Mouse (Mus musculus): ENCODE measurements around the gene Ubl7. TPM values are rescaled to one million over a fixed set of nuclear protein-coding genes. Genes with fewer than 3 reads are reported as not detected.

Ubl7 gene
- polyA plus RNA-seq, 1 experiment, result 22.3 TPM

DNA sequence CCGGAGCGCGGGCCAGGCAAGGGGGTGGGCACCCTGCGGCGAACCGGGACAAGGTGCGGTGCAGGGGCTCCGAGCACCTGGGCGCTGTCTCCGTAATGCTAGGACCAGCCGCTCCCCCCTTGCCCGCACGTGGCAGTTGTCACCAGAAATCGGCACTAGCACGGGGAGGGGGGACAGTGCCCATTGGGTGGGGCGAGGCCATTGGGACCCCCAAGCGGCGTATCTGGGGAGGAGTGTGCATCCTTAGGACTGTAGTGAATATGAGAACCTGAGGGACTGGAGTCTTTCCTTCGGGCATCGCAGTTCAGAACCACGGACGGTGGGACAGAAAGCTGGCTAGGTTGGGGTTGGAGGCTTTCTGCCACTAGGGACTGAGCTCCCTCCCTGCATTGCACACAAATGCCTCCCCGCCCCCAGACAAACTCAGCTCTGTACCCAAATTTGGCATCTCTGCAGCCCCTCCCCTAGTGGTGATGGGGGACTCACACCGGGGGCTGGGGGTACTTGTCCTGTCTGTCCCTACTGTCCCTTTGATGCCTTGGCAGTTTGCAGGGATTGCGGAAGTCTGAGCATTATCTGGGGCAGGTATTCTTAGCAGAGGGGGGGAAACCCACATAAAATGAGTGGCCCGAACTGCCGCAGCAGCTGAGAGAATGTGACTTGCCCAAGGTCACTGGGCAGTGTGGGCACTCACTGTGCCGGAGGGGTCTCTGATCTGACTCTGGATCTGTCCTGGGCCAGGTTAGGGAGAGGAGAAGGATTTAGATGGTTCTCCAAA, 30.3 kb downstream of the Ubl7 start:
- Histone ChIP-seq H3K4me1 (ENCODE audit: control insufficient read depth) (peaks cover 3% of the 10 kb centered on the region; the same call in 1 of the 2 replicates), H3K27me3 (ENCODE audit: control insufficient read depth) (peaks cover 90% of the 10 kb centered on the region), H3K4me3 (replicated peaks) (no peak overlapping the region), H3K9me3 (ENCODE audit: control insufficient read depth, low read length) (no peaks in the 10 kb centered on the region; the same call in 1 of the 2 replicates), H3K36me3 (ENCODE audit: control insufficient read depth) (no peaks in the 10 kb centered on the region)
- TF ChIP-seq GATA1 (IDR thresholded peaks at IDR 0.05; ENCODE audit: low read length) (no peak), TAL1 (IDR thresholded peaks at IDR 0.05; ENCODE audit: low read length) (no peak)

DNA sequence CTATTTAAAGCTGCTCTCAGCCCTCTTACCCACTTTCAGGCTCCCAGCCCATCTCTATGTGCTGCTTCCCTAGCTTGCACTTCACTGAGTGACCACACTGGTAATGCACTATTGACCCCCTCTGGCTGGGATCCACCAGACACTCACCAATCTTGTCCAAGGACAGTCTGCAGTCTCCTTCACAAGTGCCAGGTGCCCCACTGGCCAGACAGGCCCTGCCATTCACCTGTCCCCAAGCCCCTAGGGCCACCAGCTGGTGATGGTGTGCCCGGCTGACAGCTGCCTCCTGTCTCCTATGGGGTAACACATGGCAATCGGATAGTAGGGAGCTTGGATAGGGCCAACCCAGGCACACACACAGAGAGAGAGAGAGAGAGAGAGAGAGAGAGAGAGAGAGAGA, 31.3 kb downstream of the Ubl7 start:
- TF ChIP-seq TAL1 (IDR thresholded peaks at IDR 0.05; ENCODE audit: low read length), result no peak
- TF ChIP-seq GATA1 (IDR thresholded peaks at IDR 0.05; ENCODE audit: low read length), result no peak
- Histone ChIP-seq H3K4me1 (ENCODE audit: control insufficient read depth) (peaks cover 3% of the 10 kb centered on the region; the same call in 1 of the 2 replicates), H3K9me3 (ENCODE audit: control insufficient read depth, low read length) (no peaks in the 10 kb centered on the region; the same call in 1 of the 2 replicates), H3K4me3 (replicated peaks) (no peak overlapping the region), H3K36me3 (ENCODE audit: control insufficient read depth) (no peaks in the 10 kb centered on the region), H3K27me3 (ENCODE audit: control insufficient read depth) (peaks cover 93% of the 10 kb centered on the region)

DNA sequence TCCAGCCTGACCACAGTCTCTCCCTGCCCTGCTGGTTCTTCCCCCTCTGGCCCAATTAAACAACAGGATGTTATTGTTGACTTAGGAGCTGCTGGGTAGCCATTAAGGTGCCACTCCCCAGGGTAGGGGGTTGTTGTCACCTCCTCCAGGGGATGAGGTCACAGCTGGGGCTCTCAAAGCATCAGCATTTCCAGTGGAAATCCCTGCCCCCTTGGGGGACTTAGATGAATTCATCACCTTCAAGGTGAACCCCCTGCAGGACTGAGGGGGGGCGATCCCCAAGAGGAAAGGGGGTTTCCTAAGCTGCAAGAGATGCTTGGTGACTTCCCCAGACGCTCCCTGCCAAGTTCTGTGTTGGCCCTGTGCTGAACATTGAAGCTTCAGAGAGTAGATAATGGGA, 32.3 kb downstream of the Ubl7 start:
- Histone ChIP-seq H3K9me3 (ENCODE audit: control insufficient read depth, low read length) (no peaks in the 10 kb centered on the region; the same call in 1 of the 2 replicates), H3K36me3 (ENCODE audit: control insufficient read depth) (no peaks in the 10 kb centered on the region), H3K4me1 (ENCODE audit: control insufficient read depth) (peaks cover 3% of the 10 kb centered on the region; the same call in 1 of the 2 replicates), H3K27me3 (ENCODE audit: control insufficient read depth) (peaks cover 83% of the 10 kb centered on the region), H3K4me3 (replicated peaks) (no peak overlapping the region)
- TF ChIP-seq TAL1 (IDR thresholded peaks at IDR 0.05; ENCODE audit: low read length) (no peak), GATA1 (IDR thresholded peaks at IDR 0.05; ENCODE audit: low read length) (no peak)

DNA sequence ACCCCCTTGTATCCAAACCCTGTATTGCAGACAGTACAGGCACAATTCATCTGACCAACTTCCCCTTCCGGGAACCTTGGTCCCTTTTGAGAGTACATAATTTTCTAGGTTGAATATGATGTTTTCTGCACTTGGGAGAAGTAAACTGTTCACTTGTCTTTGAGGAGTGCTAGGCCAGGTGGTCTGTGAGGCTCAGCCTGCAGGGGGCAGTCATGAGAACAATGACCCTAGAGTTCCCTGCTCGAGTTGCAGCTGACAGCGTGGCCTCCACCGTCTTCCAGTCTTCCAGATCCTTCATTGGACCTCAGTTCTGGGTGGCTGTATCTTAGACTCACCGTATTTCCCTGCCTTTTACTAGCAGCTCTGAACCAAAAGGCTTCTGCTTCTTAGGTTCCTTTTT, 33.8 kb downstream of the Ubl7 start:
- no peak overlapping the region for H3K4me3 ChIP-seq (replicated peaks)
- H3K4me1 ChIP-seq (ENCODE audit: control insufficient read depth), result peaks cover 3% of the 10 kb centered on the region; the same call in 1 of the 2 replicates
- no peaks in the 10 kb centered on the region; the same call in 1 of the 2 replicates for H3K9me3 ChIP-seq (ENCODE audit: control insufficient read depth, low read length)
- no peaks in the 10 kb centered on the region for H3K36me3 ChIP-seq (ENCODE audit: control insufficient read depth)
- H3K27me3 ChIP-seq (ENCODE audit: control insufficient read depth), result peaks cover 77% of the 10 kb centered on the region
- TF ChIP-seq TAL1 (IDR thresholded peaks at IDR 0.05; ENCODE audit: low read length) (no peak), GATA1 (IDR thresholded peaks at IDR 0.05; ENCODE audit: low read length) (no peak)

DNA sequence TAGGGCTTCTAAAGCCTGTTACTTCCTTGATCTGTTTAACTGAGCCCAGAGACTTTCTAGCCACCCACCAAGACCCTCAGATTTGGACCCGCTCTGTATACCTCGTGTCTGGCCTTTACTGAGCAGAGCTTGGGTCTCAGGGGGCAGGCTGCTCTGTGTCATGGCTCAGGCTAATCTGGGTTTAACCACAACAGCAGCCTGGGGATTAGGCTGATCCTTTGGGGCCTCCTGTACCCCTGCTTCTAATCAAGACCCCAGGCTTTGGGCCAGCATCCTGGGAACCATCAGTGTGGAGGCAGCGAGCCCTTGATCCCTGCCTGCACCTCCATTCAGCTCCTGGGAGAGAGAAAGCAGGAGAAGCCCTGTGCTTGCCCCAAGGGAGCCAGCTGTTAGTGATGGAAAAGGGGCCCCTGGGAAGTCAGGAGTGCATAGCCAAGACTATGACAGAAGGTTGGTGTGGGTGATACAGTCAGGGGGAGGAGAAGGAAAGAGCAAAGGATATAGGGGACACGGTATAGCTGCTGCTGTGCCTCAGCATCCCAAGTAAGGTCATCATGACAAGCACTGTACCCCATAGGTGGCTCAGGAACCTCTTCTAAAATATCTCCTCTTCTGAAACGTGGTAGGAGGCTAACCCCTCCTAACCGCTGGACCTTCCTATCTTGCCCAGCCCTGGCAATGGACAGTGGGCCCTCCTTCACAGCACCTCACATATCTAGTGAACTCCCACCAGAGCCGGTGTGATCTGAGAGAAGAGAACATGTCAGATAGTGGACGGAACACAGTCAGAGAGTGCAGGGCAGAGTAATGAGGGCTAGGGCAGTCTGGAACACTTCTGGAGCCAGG, 35.2 kb downstream of the Ubl7 start:
- H3K4me3 ChIP-seq (replicated peaks), result no peak overlapping the region
- H3K36me3 ChIP-seq (ENCODE audit: control insufficient read depth), result no peaks in the 10 kb centered on the region
- H3K4me1 ChIP-seq (ENCODE audit: control insufficient read depth), result no peaks in the 10 kb centered on the region
- TF ChIP-seq GATA1 (IDR thresholded peaks at IDR 0.05; ENCODE audit: low read length), result no peak
- no peak for TF ChIP-seq TAL1 (IDR thresholded peaks at IDR 0.05; ENCODE audit: low read length)
- H3K9me3 ChIP-seq (ENCODE audit: control insufficient read depth, low read length), result no peaks in the 10 kb centered on the region
- H3K27me3 ChIP-seq (ENCODE audit: control insufficient read depth), result peaks cover 76% of the 10 kb centered on the region

DNA sequence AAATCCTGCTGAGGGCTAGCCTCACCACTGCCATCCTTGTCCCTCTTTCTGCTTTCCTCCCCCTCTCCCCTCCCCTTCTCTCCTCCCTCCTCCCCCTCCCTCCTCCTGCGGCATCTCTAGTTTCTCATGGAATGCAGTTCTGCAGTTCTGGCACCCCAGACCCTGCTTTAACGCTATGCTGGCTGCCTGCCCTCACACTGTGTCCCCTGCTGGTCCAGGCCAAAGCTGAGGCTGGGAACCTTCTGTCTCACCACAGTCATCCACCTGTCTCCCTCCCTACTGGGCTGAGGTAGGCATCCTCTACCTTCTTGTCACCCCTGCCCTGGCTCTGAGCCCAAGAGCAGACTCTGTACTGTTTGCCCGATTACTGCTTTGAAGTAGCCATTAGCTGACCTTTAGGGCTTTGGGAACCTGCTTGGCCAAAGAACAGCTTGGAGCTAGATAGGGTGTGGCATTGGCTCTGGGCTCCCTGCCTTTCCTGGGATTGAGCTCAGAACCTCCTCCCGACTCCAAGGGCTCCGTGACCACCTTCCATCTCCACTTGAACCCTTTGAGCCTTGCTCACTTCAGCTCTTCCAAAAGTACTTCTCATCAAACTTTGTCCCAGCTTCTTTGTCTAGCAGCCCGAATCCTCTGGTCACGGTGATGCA, 36.7 kb downstream of the Ubl7 start:
- no peaks in the 10 kb centered on the region for H3K4me1 ChIP-seq (ENCODE audit: control insufficient read depth)
- peaks cover 69% of the 10 kb centered on the region for H3K27me3 ChIP-seq (ENCODE audit: control insufficient read depth)
- H3K9me3 ChIP-seq (ENCODE audit: control insufficient read depth, low read length), result no peaks in the 10 kb centered on the region
- H3K36me3 ChIP-seq (ENCODE audit: control insufficient read depth), result no peaks in the 10 kb centered on the region
- TF ChIP-seq GATA1 (IDR thresholded peaks at IDR 0.05; ENCODE audit: low read length), result no peak
- no peak for TF ChIP-seq TAL1 (IDR thresholded peaks at IDR 0.05; ENCODE audit: low read length)
- no peak overlapping the region for H3K4me3 ChIP-seq (replicated peaks)

DNA sequence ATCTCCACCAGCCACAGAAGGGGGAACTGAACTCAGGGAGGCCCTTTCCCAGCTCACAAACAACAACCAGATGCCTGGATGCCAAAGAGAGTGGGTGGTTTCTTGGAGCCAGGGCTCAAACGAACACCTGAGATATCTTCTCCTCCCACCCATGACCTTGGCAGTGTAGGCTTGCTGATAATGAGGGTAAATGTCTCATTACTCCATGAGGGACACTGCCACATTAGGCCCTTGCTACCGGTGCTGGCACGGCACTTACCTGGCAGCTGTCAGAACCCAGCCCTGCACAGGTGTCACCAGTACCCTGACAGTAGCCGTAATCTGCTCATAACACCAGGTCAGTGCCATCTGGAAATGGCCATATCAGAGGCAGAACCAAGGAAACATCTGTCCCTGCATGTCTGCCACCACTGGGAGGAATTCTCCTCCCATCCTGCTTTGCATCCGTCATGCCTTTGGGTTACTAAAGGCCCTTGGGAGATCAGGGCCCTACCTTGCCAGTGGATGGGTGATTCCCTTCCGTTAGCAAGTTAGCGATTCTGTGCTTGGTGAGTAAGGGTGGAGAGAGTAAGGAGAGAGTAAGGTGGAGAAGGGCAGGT, 37.7 kb downstream of the Ubl7 start:
- Histone ChIP-seq H3K9me3 (ENCODE audit: control insufficient read depth, low read length) (no peaks in the 10 kb centered on the region), H3K36me3 (ENCODE audit: control insufficient read depth) (no peaks in the 10 kb centered on the region), H3K4me3 (replicated peaks) (no peak overlapping the region), H3K4me1 (ENCODE audit: control insufficient read depth) (no peaks in the 10 kb centered on the region), H3K27me3 (ENCODE audit: control insufficient read depth) (peaks cover 62% of the 10 kb centered on the region)
- no peak for TF ChIP-seq GATA1 (IDR thresholded peaks at IDR 0.05; ENCODE audit: low read length)
- no peak for TF ChIP-seq TAL1 (IDR thresholded peaks at IDR 0.05; ENCODE audit: low read length)

DNA sequence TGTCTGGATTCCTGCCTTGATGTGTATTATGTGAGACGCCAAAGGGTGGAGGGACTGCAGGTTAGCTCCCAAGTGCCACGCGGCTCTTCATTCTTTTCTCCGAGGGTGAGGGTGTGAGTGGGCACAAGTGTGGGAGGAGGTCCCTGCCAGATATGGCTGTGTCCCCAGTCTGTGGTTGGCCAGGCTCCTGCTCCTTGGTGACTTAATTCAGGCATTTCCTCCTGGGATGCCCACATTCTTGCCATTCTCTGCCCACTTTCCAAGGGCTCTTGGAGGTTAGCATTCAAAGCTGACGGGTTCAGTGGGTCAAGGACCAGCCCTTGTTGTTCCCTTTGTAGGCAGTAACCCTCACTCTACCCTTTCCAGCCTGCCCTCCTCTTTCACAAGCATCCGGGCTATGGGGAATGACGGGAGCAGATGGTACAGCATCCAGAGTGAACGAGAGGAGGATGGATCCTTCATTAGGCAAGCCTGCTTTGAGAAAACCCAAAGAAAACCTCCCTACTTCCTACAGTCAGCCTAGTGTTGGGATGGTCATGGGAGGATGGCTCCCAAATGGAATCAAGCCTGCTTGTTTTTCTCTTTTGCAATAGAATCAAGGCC, 38.4 kb downstream of the Ubl7 start:
- TF ChIP-seq TAL1 (IDR thresholded peaks at IDR 0.05; ENCODE audit: low read length), result no peak
- TF ChIP-seq GATA1 (IDR thresholded peaks at IDR 0.05; ENCODE audit: low read length), result no peak
- no peak overlapping the region for H3K4me3 ChIP-seq (replicated peaks)
- no peaks in the 10 kb centered on the region for H3K36me3 ChIP-seq (ENCODE audit: control insufficient read depth)
- peaks cover 58% of the 10 kb centered on the region for H3K27me3 ChIP-seq (ENCODE audit: control insufficient read depth)
- no peaks in the 10 kb centered on the region for H3K9me3 ChIP-seq (ENCODE audit: control insufficient read depth, low read length)
- H3K4me1 ChIP-seq (ENCODE audit: control insufficient read depth), result no peaks in the 10 kb centered on the region
